Mouse (Mus musculus) c-Kit-positive CD71-negative TER-119-negative erythroid progenitor cells, embryonic 14.5 days (primary cell): Measurements from ENCODE around the gene Eif4g2.

Source experiments
- DNase-seq: peaks from one replicate; pipeline ENCODE4 v3.0.0-alpha.2; 2013; ENCODE audit warnings: low read depth

Gene Eif4g2

DNA sequence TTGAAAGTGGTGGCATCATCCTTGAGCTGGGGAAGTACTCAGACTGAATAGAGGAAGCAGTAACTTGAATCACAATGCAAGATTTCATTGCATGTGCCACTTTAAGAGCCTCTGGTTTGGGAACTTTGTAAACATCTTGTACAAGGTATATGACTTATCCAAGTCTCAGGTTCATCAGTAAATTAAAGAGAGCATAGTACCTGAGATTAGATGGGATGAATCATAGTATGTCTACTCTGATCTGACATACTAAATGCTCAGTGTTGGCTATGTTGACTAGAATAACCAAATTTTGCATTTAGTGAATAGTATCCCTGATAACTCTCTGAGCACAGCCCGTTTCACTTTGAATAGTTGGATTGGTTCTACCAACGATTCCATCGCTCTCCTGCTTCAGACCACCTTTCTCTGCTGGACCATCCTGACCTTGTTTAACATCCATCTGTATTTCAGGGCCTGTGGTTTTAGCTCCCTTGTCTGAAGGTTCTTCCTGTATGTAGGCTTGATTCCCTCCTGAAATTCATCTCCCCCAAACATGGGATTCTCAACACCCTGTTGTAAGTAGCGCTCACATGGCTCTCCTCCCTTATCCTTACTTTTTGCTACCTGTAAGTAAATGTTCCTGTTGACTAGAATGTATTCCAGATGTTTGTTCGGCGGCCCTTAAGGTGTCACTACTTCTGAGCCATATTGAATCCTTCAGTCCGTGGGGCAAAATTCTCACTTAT lies 13.2 kb downstream of the Eif4g2 start:
- no peak for DNase-seq

- no peak for DNase-seq
Measured at GRCm38 (mm10) chr7:111068181-111068580, 14.6 kb downstream of the Eif4g2 start.

GRCm38 (mm10) chr7:111062971-111063370 lies 19.9 kb downstream of the Eif4g2 start:
- no peak for DNase-seq

- DNase-seq: no peak
Measured at GRCm38 (mm10) chr7:111059527-111059926, 23.3 kb downstream of the Eif4g2 start.

GRCm38 (mm10) chr7:111055984-111056657 lies 26.7 kb downstream of the Eif4g2 start:
- DNase-seq: no peak

- DNase-seq: no peak
Measured at GRCm38 (mm10) chr7:111055221-111055620, 27.6 kb downstream of the Eif4g2 start.

DNA sequence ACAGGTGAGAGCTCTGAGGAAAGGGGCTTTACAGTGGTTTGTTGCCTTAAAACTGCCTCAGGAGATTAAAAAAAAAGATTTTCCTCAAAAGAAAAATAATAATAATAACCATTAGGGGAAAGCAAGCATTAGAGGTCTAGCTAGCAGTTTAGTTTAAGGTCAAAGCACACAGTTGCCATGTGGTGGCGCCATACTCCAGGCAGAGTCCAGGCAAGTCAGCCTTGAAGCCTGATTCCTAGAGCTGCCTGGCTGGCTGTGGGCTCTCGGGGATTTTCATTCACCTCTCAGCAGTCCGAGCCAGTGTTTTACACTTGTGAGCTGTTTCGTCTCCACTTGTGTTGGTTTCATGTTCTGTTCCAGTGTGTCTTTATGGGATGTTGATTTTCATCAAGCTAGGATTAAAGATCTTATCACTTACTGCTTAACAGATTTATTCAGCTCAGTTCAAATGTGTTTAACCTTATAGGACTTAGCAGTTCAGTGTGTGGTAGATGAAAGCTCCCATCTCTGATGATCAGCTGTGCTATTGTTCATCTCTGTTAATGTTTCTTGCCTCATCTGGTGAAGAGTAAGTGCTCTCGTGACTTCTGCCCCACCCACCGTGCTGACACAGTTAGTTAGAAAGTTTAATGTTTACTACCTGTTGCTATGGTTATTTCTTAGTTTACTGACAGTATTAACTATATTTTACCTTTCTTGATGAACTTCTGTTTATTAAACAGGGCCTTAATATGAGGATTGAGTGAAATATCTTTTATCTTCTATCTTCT lies 33.0 kb downstream of the Eif4g2 start:
- DNase-seq: peak; percentile 53

GRCm38 (mm10) chr7:111048920-111049319 lies 33.9 kb downstream of the Eif4g2 start:
- DNase-seq: no peak

GRCm38 (mm10) chr7:111029046-111029553 lies 53.7 kb downstream of the Eif4g2 start:
- no peak for DNase-seq

DNA sequence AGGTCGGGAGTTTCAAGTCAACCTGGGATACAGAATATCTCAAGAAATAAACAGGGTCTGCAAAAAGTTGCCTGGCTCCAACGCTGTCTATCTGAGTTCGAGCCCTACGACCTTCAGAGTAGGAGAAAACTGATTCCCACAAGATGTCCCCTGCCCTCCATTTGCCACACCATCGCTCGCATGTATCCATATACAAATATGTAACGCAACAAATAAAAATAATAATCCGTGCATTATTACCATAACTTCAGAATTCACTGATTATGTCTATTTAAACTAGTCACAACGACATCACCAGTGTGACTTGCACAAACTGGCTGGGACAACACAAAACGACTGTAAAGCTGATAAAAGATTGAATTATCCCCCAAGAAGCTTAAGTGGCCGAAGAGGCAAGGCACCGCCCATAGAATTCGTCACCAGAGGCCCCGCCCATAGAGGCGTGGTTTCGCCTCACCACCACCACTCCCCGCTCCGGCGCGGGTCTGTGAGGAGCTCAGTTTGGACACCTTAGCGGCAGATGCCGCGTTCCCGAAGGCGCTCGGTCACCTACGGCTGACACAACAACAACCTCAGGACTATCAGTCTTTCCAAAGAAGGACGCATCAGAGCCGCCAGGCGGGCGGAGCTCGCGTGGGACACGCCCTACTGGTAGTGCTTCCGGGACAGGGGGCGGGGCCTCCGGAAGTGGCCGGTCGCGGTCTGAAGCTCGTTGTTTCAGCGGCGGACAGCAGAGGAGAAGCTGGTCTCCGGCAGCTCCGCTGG lies 54.4 kb downstream of the Eif4g2 start, which contains the start of gene Ctr9:
Gene Ctr9, plus strand, starts transcription at position 671 of the 765 bp plus-strand sequence.
- DNase-seq: peak; percentile 85

- DNase-seq: no peak
Measured at GRCm38 (mm10) chr7:111024912-111025311, 57.9 kb downstream of the Eif4g2 start.

DNA sequence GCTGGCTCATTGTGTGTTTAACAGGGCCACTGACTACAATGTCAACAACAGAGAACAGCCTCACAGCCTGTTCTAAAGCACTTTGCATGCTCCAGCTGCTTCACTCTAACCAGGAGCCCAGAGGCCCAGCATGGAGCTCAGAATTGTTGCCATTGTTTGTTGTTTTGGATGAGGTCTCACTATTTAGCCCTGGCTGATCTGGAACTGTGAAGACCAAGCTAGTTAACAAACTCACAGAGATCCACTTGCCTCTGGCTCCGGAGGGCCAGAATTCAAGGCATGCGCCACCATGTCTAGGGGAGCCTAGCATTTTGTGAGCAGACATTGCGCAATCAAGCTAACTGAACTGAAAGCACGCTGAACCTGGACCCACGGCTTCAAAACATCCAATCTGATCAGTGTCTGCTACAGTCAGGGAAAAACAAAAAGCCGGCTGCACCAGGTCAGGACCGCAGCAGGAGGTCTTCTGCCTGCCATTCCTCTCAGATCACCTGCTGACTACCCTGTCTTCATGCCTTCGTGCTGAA lies 58.7 kb downstream of the Eif4g2 start:
- no peak for DNase-seq

GRCm38 (mm10) chr7:111020814-111021213 lies 62.0 kb downstream of the Eif4g2 start:
- DNase-seq: no peak
